Mouse (Mus musculus): ENCODE results near the gene Sorcs3.

The Sorcs3 gene

DNA sequence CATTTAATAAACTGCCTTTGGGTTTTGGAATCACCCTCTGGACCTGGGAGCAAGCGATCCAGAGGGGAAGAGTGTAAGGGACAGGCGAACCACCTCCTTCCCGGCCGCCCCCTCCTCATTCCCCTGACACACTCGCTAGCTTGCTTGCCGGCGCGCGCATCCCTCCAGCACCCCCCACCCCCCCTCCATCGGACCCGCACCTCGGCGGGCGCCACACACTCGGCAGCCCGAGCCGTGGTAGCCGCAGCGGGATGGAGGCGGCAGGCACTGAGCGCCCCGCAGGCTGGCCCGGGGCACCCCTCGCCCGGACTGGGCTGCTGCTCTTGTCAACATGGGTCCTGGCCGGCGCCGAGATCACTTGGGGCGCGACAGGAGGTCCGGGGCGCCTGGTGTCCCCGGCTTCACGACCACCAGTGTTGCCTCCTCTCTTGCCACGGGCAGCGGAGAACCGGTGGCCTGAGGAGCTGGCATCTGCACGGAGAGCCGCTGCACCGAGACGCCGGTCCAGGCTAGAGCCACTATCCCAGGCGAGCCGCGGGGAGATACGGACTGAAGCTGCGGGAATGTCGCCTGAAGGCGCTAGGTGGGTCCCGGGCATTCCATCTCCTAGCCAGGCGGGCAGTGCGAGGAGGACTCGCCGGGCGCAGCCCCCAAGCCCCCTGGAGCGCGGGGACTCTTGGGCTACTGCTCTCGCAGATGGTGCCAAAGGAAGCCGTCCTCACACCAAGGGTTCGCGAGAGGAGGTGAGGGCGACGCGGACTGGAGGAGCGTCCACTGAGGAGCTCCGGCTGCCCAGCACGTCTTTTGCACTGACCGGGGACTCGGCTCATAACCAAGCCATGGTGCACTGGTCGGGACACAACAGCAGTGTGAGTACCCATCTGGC is at the start of gene Sorcs3:
Sorcs3 (plus strand) TSS at position 97 of the 886 bp plus-strand sequence.
- no peak for DNase-seq (ENCODE audit: low read depth, low spot score)

DNA sequence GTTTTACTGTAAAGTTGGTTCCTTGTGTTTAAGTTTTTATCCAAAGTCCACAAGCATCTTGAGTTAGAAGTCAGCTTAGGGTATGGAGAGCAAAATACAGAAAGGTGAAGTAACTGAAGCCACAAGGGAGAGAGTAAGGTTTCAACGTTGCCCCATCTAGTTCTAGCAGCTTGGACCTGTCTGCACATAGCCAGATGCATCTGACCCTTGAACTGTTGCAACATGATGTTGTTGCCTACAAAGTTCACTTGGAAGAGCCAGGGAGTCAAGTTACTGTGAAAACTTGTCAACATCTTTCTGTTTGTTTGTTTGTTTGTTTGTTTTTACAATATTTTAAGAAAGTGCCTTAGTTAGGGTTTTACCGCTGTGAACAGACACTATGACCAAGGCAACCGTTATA is 40.5 kb upstream of the Sorcs3 start:
- no peak for DNase-seq (ENCODE audit: low read depth, low spot score)

DNA sequence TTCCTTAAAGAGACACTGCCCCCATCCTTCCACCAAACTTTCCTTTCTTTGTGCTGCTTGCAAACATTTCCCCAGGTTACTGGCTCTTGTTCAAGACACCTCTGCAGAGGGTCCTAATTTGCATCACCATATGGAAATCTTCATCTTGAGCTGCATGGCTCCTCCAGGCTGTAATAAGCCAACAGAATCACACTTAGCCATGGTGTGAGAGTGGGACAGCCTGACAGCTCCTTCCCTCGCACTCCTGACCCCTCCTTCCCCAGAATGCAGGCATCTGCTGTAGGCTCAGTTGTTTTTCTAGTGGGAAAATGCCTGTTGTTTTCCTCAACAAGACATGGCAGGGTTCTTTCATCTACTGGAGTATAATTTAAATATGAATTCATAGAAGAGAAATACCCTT is 38.7 kb upstream of the Sorcs3 start:
- no peak for DNase-seq (ENCODE audit: low read depth, low spot score)

DNA sequence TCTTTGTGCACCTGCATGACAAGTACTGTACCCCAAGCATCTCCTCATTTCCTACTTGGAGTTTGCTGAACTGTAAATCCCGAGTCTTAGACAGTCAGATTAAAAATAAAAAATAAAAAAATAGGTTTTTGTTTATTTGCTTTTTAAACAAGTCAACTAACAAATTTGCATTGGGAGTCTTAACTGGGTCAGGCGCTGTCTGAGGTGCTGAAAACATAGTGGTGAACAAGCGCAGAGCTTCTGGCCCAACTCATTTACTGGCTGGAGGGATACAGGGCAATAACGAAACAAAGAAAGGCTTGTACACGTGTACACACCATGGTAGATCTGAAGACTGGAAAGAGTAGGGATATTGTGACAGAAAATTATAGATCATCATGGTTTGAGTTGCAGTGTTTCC is 37.5 kb upstream of the Sorcs3 start:
- no peak for DNase-seq (ENCODE audit: low read depth, low spot score)

DNA sequence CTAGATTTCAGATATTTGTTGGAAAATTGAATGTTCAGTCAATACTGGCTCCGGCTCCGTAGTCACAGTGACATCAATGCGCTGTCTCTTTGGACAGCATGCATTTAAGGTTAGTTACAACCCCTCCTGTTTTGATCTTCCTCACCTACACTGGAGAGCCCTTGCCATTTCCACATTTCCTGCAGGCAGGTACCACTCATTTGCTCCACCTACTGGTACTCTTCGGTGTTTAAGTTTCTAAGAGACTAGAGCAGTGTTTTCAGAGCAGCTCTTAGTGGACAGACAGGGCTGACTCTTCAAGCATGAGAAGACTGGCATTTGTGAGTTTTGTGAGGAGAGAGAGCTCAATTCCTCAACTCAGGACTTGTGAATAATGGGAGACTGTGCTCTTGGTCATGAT is 31.1 kb upstream of the Sorcs3 start:
- no peak for DNase-seq (ENCODE audit: low read depth, low spot score)

DNA sequence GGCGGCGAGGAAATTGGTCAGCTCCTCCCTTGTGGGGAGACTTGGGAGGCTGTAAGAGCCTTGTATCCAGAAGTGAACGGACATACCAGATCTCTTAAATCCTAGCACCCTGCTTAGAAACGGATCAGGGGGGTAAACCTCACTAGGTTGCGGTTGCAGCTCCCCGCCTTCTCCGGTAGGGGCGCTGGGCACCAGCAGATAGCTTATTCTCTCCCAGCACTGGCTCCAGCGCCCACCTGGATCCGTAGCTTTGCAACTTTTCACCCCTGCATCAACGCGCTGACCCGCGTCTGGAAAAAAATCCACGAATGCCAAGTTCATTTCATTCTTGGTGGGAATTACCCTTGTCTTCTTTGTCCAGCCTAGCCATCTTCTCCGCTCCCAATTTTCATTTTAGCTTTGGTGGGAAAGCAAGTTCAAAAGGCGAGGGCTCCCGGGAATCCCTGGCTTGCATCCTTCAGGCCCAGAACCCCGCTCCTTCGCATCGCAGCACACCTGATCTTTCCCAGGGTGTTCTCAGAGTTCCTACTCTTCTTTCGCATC is 1.8 kb upstream of the Sorcs3 start:
- DNase-seq (ENCODE audit: low read depth, low spot score) = peak; percentile 36

DNA sequence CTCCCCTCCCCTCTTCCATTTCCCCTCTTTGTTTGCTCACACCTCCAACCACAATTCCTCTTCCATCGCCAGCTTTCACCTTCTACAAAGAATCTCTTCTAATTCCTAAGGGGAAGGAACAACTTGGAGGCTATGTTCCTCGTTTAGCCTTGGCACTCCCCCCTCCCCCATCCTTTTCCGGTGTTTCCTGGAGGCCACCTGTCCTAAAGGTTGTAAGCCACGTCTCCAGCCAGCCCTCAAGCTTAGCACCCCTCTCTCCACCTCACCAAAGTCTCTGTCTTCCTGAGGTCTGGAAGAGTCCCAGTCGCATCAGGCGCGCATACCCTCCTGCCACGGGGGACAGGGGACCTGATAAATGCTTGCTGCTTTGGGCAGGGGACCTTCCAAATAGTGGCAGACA is 1.3 kb upstream of the Sorcs3 start:
- DNase-seq (ENCODE audit: low read depth, low spot score) = no peak

DNA sequence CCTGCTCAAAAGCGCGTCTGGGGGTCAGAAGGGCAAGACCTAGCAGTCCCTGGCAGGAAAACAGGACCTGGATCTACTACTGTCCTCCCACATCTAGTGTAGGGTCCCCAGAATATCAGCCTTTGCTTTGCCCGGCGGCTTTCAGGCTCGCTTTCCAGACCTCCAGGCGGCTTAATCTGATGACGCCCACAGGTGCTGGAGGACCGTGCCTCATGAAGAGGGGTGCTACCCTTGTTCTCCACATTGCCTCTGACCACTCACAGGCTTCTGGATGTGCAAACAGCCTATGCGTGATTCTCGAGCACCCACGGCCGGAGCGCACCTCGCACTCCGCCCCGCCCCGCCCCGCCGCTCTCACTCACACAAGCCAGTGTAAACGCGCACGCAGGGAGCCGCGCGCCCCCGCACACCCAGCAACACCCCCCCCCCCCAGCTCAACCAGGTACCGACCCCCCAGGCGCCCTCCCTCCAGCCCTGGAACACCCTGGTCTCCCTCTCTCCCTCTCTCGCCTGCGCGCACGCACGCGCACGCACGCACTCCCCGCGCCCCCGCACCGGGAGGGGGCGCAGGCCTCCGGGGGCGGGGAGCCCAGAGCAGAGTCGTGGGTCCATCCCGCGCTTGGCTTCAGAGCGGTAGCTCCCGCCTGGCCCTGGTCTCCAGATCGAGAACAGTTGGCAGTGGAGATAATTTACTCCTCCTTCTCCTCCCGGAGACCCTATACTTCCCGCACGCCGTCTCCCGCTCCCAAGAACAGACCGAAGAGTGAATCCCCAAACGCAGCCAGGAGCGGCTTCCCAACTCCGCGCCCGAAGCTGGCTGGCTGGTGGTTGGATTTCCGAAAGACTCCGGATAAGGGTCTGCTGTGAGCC is 698 bp upstream of the Sorcs3 start:
- DNase-seq (ENCODE audit: low read depth, low spot score) = no peak

DNA sequence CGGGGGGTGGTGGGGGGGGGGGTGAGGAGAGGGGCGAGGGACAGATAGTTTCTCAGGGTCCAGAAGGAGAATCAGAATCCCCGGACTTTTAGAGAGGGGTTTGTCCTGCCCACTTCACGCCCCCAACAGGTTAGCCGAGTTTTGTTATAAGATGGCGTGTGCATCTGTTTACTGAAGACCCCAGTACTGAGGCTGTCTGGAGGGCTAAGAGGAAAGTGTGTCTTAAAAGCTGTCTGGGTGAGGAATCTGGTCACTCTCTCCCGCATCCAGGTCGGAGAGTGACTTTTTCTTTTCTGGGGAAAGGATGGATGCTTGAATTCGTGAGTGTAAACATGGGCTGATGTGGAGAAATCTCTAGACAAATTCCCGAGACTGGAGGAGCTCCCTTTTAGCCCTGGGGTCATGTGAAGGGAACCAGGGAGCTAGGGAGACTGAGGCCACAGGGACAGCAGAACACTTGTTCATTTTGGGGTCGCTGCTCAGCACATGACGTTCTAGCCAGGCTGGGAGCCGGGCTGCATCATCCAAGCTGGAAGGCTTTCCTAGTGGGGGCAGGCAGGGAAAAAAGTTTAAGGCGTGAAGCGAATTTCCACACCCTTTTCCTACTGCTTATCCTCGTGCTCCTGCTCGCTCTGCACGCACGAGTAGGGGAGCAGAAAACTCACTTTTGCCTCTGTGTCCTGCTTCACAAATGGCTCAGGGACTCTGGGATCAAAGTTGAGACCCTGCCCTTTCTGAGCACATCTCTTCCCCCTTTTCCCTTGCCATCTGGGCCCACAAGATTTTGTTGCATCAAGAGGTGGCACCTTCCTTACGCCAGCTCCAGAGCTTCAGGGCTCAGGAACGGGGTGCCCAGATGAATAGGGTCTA is 1.3 kb downstream of the Sorcs3 start:
- DNase-seq (ENCODE audit: low read depth, low spot score) = no peak

DNA sequence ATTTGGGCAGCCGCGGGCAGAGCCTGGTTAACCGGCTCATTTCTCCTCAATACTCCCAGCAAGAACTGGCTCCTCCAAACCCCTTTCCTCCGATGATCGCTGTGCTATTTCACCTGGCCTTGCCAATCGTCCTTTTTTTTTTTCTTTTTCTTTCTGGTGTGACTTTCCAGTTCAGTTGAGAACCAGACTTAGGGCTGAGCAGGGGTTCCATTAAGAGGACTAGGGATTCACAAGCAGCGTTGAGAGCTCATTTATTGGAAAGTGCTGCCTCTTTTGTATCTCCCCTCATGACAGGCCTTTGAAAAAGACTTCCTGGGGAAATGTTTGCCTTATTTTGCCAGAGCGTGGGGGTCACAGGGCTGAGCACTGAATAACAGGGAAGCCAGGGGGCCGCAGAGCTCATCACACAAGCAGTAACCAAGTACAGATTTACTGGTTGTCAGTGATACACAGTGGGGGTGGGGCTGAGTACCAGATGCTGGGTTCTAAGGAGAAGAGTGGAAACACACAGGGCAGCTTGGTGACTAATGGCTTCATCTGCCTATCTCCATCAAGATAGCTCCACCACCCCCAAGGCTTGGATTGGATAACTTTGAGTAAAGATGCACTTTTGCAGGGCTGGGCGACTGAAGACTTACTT is 2.0 kb downstream of the Sorcs3 start:
- DNase-seq (ENCODE audit: low read depth, low spot score) = no peak

DNA sequence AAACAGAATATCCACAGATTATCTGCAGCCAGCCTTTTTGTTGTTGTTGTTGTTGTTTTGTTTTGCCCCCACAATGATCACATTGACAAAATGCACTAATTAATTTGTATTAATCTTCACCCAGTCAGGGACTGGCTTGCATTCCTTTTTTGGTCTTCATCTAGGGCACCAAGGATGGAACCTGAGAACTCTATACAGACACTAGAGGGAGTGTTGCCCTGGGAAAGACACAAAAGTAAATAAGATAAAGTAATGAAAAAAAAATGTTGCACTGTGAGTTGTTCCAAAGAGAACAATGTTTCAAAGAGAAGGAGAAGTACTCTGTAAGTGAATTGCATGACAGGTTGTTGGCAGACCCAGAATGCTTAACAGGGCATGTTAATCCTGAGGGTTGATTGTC is 9.6 kb downstream of the Sorcs3 start:
- DNase-seq (ENCODE audit: low read depth, low spot score) = no peak

DNA sequence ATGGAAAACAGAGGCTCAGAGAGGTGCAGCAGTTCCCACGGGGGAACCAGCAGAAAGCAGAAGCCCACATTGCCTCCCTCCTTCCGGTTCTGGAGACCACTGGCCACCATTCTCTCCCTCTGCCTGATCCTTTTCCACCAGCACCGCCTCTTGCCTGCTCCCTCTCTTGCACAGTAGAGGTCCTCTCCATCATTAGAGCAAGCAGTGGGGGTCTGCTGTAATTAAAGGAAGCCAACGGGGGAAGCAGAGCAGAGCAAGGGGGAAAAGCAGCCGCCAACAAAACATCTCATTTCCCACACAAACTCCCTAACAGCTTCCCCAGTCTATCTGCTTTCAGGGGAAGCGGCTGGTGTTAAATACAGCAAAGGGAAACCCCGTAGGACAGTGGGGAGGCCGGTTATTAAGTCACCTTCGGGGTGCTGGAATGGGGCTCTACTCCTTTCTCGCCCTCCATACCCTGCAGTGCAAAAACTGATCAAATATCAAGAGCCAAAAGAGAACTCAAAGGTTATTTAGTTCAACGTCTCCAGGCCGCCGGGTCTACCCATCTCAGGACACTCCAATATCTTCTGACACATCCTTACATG is 32.1 kb downstream of the Sorcs3 start:
- DNase-seq (ENCODE audit: low read depth, low spot score) = no peak

DNA sequence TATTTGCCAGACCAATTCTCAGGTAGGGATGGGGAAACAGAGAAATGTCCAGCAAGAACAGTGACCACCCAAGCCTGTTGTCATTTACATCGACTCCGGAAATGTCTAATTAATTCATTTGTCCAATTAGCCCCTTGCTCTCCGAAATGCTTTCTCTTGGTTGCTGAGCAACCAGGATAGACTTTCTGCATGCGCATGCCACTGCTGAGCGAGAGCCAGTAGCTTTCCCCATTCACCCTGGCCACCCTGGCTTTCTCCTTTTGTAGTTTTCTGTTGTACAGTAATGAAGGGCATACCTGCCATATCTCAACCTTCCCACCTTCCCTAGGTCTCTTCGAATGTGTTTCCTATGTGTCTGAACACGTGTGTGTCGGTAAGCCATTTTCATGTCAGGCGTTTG is 32.6 kb downstream of the Sorcs3 start:
- DNase-seq (ENCODE audit: low read depth, low spot score) = no peak

DNA sequence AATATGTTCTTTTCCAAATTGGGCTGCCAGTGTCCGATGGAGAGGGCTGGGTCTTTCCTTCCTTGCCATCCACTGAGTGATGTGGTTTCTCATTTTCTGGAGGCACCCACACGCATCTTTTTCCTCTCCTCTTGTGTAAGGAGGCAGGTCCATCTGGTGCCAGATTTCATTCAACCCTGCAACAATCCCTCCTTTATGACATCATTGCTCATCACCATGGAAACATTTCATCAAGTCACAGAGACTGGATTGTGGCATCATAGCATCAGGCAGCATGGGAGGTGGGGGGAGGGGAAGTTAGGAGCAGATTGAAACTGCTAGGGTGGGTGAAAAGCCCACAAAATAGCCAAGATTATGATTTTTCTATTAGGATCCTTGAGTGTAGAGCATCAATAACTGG is 35.1 kb downstream of the Sorcs3 start:
- DNase-seq (ENCODE audit: low read depth, low spot score) = no peak

DNA sequence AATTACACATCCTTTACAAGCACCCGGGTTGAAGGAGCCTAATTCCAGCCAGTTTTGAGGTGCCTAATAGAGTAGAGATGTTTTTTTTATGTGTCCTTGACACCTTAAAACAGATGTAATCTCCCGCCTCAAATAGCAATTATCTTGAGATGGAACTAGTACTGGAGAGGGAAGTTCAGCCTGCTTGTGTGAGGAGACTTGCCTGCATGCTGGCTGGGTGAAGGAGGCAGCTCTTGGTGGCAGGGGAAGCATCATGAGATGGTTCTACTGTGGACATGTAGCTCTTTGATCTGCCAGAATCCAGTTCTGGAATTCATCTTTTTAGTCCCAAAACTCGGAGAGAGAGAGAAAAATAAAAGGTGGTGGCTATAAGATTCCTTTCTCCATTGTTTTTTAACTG is 38.2 kb downstream of the Sorcs3 start:
- DNase-seq (ENCODE audit: low read depth, low spot score) = no peak

DNA sequence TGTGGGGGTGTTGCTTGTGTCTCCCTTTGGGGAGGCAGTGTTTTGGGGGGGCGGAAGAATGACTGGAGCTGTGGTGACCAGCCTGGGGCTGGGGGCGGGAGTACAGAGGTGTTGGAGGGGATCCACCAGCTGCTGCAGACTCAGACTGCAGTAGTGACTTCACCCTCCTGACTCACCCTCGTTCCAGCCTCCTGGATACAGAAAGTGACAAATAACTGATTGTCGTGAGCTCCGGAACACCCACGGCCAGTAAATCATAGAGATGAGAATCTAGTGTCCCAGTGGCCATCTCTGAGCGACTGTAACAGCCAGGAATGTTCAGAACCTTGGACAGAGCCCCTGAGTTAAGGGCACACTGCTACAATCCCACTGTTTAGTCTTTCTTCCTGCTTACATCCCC is 53.4 kb downstream of the Sorcs3 start:
- no peak for DNase-seq (ENCODE audit: low read depth, low spot score)

DNA sequence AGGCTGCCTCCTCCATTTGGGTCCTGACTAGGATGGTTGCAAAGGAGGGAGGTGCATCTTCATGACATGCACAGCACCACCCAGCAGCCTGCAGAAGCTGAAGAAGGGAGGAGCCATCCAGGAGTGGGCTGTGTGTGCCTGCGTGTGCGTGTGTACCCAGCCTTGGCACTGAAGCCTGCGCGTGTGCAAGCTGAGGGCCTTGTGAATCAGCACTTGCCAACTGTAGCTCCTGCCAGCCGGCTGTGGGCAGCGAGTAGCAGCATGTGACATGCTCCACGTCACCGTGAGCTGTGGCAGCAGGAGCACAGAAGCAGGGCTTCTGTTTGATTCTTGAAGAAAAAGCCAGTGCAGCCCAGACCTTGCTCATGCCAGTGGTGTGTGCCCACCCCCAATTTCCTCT is 54.8 kb downstream of the Sorcs3 start:
- no peak for DNase-seq (ENCODE audit: low read depth, low spot score)

DNA sequence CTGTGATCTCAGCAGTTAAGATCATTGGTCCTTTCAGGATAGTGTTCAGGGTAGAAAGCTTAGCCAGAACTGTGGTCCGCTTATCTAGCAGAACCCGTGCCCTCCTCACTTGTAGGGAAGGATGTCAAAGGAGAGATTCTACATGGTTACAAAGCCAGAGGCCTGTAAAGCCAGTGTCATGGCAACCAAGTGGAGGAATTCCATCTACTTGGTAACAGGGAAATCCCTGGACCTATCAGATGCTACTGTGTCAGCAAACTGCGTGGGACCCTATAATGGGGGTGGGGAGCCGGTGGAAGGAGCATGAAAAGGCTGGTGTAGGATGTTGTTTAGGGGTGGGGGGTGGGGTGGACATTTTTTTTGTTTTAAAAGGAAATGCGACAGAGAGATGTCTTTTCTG is 57.9 kb downstream of the Sorcs3 start:
- DNase-seq (ENCODE audit: low read depth, low spot score) = no peak

DNA sequence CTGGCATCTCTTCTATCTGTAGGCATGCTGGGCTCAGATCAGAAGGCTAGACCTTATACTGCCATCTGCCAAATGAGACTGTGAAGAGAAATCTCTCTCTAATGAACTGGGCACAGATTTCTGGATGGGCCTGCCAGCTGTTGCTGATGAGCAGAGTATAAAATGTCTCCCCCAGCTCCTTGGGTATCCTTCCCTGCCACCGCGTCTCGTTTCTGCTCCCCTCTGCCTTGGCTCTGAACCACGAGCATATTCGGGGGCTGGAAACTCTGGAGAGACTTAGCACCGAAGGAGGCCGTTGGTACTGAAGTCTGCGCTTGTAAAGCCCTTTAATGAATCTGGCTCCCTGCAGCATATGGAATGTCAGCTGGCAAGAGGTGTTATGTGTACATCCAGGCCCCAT is 74.4 kb downstream of the Sorcs3 start:
- DNase-seq (ENCODE audit: low read depth, low spot score) = no peak

DNA sequence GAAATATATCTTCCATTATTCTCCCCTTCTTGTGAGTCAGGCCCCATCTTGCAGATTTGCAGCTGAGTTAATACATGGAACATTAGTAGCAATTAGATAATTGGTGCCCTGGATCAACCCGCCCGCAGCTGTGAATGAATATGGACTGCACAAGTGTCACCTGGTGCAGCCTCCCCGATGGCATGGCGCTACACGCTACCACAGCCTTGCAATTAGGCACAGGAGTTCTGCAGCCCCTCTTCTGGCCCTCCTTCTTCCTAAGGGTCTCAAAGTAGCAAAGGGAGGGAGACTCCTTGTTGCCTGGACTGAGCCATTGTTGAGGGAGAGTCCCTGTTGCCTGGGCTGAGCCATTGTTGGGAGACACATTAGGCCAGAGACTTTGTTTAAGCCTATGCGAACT is 76.4 kb downstream of the Sorcs3 start:
- DNase-seq (ENCODE audit: low read depth, low spot score) = no peak

DNA sequence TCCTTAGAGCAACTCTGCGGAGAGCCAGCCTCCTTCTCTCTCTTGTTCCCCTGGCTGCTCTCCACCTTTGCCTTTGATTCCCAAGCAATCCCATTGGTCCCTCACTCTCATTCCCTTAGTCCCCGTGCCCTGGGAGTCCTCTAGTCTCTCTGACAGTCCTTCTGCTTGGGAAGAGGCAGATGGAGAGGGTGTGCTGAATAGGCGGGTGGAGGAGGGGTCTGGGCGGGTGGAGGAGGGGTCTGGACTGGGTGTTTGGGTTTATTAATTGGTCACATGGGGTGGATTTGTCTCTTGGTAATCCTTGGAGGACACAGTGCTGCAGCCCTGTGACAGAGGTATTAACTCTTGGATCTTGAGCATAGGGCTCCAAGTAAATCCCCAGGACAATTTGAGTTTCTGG is 77.4 kb downstream of the Sorcs3 start:
- no peak for DNase-seq (ENCODE audit: low read depth, low spot score)

Measured in retina, adult 2 months (tissue).